Mouse (Mus musculus) hindbrain, embryonic 10.5 days (tissue): ENCODE data around the gene Gjb6. TPM values are rescaled to one million over a fixed set of nuclear protein-coding genes. Genes with fewer than 3 reads are reported as not detected.

ENCODE experiments used
- polyA plus RNA-seq: library from polyadenylated mRNA; unstranded; fragments of >200 nt; fragmentation: Nextera tagmentation; extraction: Ambion mirVana; gene quantifications from 2 replicates; pipeline ENCODE4 v1.2.1, GENCODE M21; 2016

Gene Gjb6
- polyA plus RNA-seq, 1 experiment from 2014 or later, result 1.5 TPM

Other genes starting within 250 kb of the Gjb6 start
- gene Zmym2, start 247.0 kb downstream of the Gjb6 start, polyA plus RNA-seq, result 47.9 and 62.1 TPM in 2 replicates
- not detected in 2 replicates for gene Gja3, start 75.5 kb downstream of the Gjb6 start, polyA plus RNA-seq
- gene Gjb2, start 28.9 kb downstream of the Gjb6 start, polyA plus RNA-seq, result 4.4 and 9.0 TPM in 2 replicates
- gene Gm4491, start 17.7 kb downstream of the Gjb6 start, polyA plus RNA-seq, result not detected in 2 replicates